Mouse (Mus musculus) lung, postnatal 0 days (tissue): ENCODE measurements around the gene Eif5a. TPM values are rescaled to one million over a fixed set of nuclear protein-coding genes. Genes with fewer than 3 reads are reported as not detected.
A peak's percentile ranks its signal among the peaks of the same experiment; 100 is the strongest.
"Not testable (repeated sequence)": the region's sequence is repeated elsewhere in the genome, so short reads cannot be mapped to it uniquely, and the experiment has no call there.

Experiments
- ATAC-seq: fragments of 200-750 bp; cut with Nextera tagmentation; 2 replicates; pipeline ENCODE4 v1.8.0; 2017; ENCODE audit warnings: moderate library complexity
- DNase-seq: peaks from one replicate; pipeline ENCODE4 v3.0.0-alpha.2; 2016; ENCODE audit warnings: low spot score
- H3K27ac ChIP-seq: fragments of 300-500 bp; sonication (generic); 2 replicates; pipeline ENCODE4 v1.5.1; 2014; ENCODE audit warnings: antibody characterized with exemption, mild to moderate bottlenecking, low read length, mixed read lengths
- H3K27me3 ChIP-seq: fragments of 300-500 bp; sonication (generic); replicated peaks from 2 replicates; pipeline ENCODE4 v1.6.1; 2014; ENCODE audit warnings: low read length, mixed read lengths; ENCODE audit not compliant: insufficient read depth
- H3K36me3 ChIP-seq: fragments of 300-500 bp; sonication (generic); 2 replicates; pipeline ENCODE4 v1.6.1; 2014; ENCODE audit warnings: low read length, mixed read lengths; ENCODE audit not compliant: insufficient read depth
- H3K4me1 ChIP-seq: fragments of 300-500 bp; sonication (generic); 2 replicates; pipeline ENCODE4 v1.6.1; 2014; ENCODE audit warnings: antibody characterized with exemption, low read depth, low read length, mixed read lengths; ENCODE audit not compliant: insufficient read depth
- H3K4me2 ChIP-seq: fragments of 300-500 bp; sonication (generic); replicated peaks from 2 replicates; pipeline ENCODE4 v1.6.1; 2014; ENCODE audit warnings: low read depth, mild to moderate bottlenecking, low read length, moderate library complexity, mixed read lengths
- H3K4me3 ChIP-seq: fragments of 300-500 bp; sonication (generic); 2 replicates; pipeline ENCODE4 v1.5.1; 2014; ENCODE audit warnings: low read depth, low read length
- H3K9ac ChIP-seq: fragments of 300-500 bp; sonication (generic); replicated peaks from 2 replicates; pipeline ENCODE4 v1.6.1; 2014; ENCODE audit warnings: low read depth, mild to moderate bottlenecking
- H3K9me3 ChIP-seq: fragments of 300-500 bp; sonication (generic); 2 replicates; pipeline ENCODE4 v1.6.1; 2016; ENCODE audit warnings: low read length, mixed read lengths
- CTCF ChIP-seq: IDR thresholded peaks from 2 replicates; pipeline ENCODE4 v1.5.1; 2016; ENCODE audit warnings: antibody characterized with exemption, mild to moderate bottlenecking
- EP300 ChIP-seq: IDR thresholded peaks from 2 replicates; pipeline ENCODE4 v1.6.1; 2016; ENCODE audit warnings: antibody characterized with exemption, mild to moderate bottlenecking, control low read depth
- WGBS: fragments of 180-500 bp; shearing (Covaris S2); extraction: QIAGEN DNeasy Blood & Tissue Kit; methylation state at CpG from one replicate; pipeline ENCODE4 v1.1.7; 2014; 5-methylcytosine and 5-hydroxymethylcytosine counted together
- polyA plus RNA-seq: library from polyadenylated mRNA; unstranded; fragments of >200 nt; fragmentation: Nextera tagmentation; extraction: Ambion mirVana; gene quantifications from 2 replicates; pipeline ENCODE4 v1.2.1, GENCODE M21; 2015

Gene Eif5a
- polyA plus RNA-seq, 1 experiment from 2014 or later = 815 TPM

- Histone ChIP-seq H3K9ac (no peak overlapping the region), H3K27ac (no peak overlapping the region), H3K36me3 (no peaks in the 10 kb centered on the region), H3K4me3 (no peak overlapping the region), H3K4me1 (peaks cover 15% of the 10 kb centered on the region; the same call in 1 of the 2 replicates), H3K27me3 (peaks cover 13% of the 10 kb centered on the region; the same call in 1 of the 2 replicates), H3K4me2 (no peak overlapping the region), H3K9me3 (no peaks in the 10 kb centered on the region)
- no peak for ATAC-seq
- 11% methylated on average over 6 of the region's 6 CpGs for WGBS
- no peak for TF ChIP-seq EP300
- no peak for TF ChIP-seq CTCF
- DNase-seq = no peak
These were observed 12.9 kb upstream of the Eif5a start for GRCm38 (mm10) chr11:69934681-69935080.

GRCm38 (mm10) chr11:69934169-69934568, 12.4 kb upstream of the Eif5a start:
- Histone ChIP-seq H3K4me2 (peak overlapping the region; percentile 32; the same call in 1 of the 2 replicates), H3K4me1 (peaks cover 15% of the 10 kb centered on the region; the same call in 1 of the 2 replicates), H3K9ac (no peak overlapping the region), H3K36me3 (no peaks in the 10 kb centered on the region), H3K4me3 (no peak overlapping the region), H3K9me3 (no peaks in the 10 kb centered on the region), H3K27me3 (peaks cover 13% of the 10 kb centered on the region; the same call in 1 of the 2 replicates), H3K27ac (no peak overlapping the region)
- TF ChIP-seq EP300 (no peak), CTCF (peak; percentile 92)
- DNase-seq (peak; percentile 93), ATAC-seq (peak; percentile 78)
- 1% methylated on average over 18 of the region's 18 CpGs for WGBS

- Histone ChIP-seq H3K4me2 (no peak overlapping the region), H3K4me3 (no peak overlapping the region), H3K36me3 (no peaks in the 10 kb centered on the region), H3K27me3 (peaks cover 13% of the 10 kb centered on the region; the same call in 1 of the 2 replicates), H3K4me1 (peaks cover 15% of the 10 kb centered on the region; the same call in 1 of the 2 replicates), H3K9me3 (no peaks in the 10 kb centered on the region), H3K27ac (no peak overlapping the region), H3K9ac (no peak overlapping the region)
- ATAC-seq (no peak), DNase-seq (no peak)
- WGBS = 36% methylated on average over 4 of the region's 4 CpGs
- TF ChIP-seq CTCF (no peak), EP300 (no peak)
These were observed 11.3 kb upstream of the Eif5a start for GRCm38 (mm10) chr11:69933066-69933465.

- H3K4me2 ChIP-seq = no peak overlapping the region
- no peak overlapping the region for H3K4me3 ChIP-seq
- H3K36me3 ChIP-seq = no peaks in the 10 kb centered on the region
- H3K27ac ChIP-seq = no peak overlapping the region
- no peak for ATAC-seq
- WGBS = 36% methylated on average over 3 of the region's 3 CpGs
- DNase-seq = no peak
- H3K9me3 ChIP-seq = no peaks in the 10 kb centered on the region
- no peak overlapping the region for H3K9ac ChIP-seq
- TF ChIP-seq CTCF (peak; percentile 43), EP300 (no peak)
- peaks cover 13% of the 10 kb centered on the region; the same call in 1 of the 2 replicates for H3K27me3 ChIP-seq
- peaks cover 15% of the 10 kb centered on the region; the same call in 1 of the 2 replicates for H3K4me1 ChIP-seq
These were observed 10.5 kb upstream of the Eif5a start for GRCm38 (mm10) chr11:69932254-69932653.

- no peak for DNase-seq
- no peak for ATAC-seq
- Histone ChIP-seq H3K4me3 (no peak overlapping the region), H3K27me3 (peaks cover 10% of the 10 kb centered on the region; the same call in 1 of the 2 replicates), H3K4me1 (peaks cover 14% of the 10 kb centered on the region; the same call in 1 of the 2 replicates), H3K27ac (no peak overlapping the region), H3K36me3 (no peaks in the 10 kb centered on the region), H3K4me2 (no peak overlapping the region), H3K9ac (no peak overlapping the region), H3K9me3 (no peaks in the 10 kb centered on the region)
- WGBS = 68% methylated on average over 8 of the region's 8 CpGs
- no peak for TF ChIP-seq CTCF
- no peak for TF ChIP-seq EP300
These were observed 10.0 kb upstream of the Eif5a start for GRCm38 (mm10) chr11:69931769-69932168.

- 51% methylated on average over 3 of the region's 3 CpGs for WGBS
- no peak overlapping the region for H3K27ac ChIP-seq
These were observed 9.3 kb upstream of the Eif5a start for GRCm38 (mm10) chr11:69930967-69931537.

GRCm38 (mm10) chr11:69930176-69930575, 8.4 kb upstream of the Eif5a start:
- H3K27ac ChIP-seq, DNase-seq, H3K9me3 ChIP-seq, H3K4me1 ChIP-seq, H3K27me3 ChIP-seq, H3K36me3 ChIP-seq, H3K9ac ChIP-seq, ATAC-seq, H3K4me3 ChIP-seq, H3K4me2 ChIP-seq: not testable (repeated sequence)
- 85% methylated on average over 8 of the region's 8 CpGs for WGBS

More at GRCm38 (mm10) chr11:69930967-69931537, 9.3 kb upstream of the Eif5a start:
- TF ChIP-seq EP300 = no peak
- no peak for TF ChIP-seq CTCF
- ATAC-seq (no peak), DNase-seq (peak; percentile 48)
- H3K4me2 ChIP-seq = no peak overlapping the region
- no peaks in the 10 kb centered on the region for H3K9me3 ChIP-seq
- no peak overlapping the region for H3K9ac ChIP-seq
- H3K4me3 ChIP-seq = no peak overlapping the region
- peaks cover 5% of the 10 kb centered on the region; the same call in 1 of the 2 replicates for H3K27me3 ChIP-seq
- peaks cover 7% of the 10 kb centered on the region; the same call in 1 of the 2 replicates for H3K4me1 ChIP-seq
- no peaks in the 10 kb centered on the region for H3K36me3 ChIP-seq
